Mouse (Mus musculus) heart, postnatal 25 days (tissue): ENCODE measurements around the gene Lclat1. TPM values are rescaled to one million over a fixed set of nuclear protein-coding genes. Genes with fewer than 3 reads are reported as not detected.

Experiments
- DNase-seq: peaks from one replicate; pipeline ENCODE4 v3.0.0; 2022; ENCODE audit warnings: low spot score
- intact Hi-C: fragments of 180-260 bp; cut with DNase I; formaldehyde crosslinking; loops from one replicate; pipeline ENCODE4 v1.15.1; 2025
- total RNA-seq, 2 experiments: library from RNA; stranded (reverse); gene quantifications; 2 replicates each; pipeline ENCODE4 v1.2.3; 2021

Gene Lclat1
- total RNA-seq, 2 experiments from 2014 or later, result 107 to 116 TPM

DNA sequence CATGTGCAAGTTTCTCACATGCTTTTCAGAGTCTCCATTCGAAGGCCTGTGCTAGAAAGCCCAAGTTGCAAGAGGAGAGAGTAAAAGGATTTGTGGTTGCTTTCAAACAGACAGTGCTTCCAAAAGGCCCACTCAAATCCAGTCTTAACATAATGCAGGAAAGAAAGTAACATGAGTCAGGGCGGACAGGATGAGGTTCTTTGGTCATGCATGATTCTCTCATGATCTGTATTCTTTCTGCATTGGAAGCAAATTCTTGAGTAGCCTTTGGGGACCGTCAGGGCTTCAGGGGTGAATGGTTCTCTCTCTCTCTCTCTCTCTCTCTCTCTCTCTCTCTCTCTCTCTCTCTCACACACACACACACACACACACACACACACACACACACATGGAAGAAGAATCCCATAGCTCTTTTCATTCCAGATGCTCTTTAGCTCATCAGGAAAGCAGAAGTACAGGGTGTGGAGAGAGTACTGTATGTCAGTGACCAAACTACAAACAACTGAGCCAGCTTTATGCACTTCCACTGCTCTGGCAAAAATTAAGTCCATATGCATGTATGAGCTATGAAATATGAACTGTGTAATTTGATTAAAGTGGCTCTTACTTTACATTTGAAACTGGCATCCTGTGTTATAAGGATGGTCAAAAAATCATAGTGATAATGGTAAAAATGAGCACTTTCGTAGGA lies 25.1 kb upstream of the Lclat1 start:
- no peak for DNase-seq
- intact Hi-C loops, result no loop called here

DNA sequence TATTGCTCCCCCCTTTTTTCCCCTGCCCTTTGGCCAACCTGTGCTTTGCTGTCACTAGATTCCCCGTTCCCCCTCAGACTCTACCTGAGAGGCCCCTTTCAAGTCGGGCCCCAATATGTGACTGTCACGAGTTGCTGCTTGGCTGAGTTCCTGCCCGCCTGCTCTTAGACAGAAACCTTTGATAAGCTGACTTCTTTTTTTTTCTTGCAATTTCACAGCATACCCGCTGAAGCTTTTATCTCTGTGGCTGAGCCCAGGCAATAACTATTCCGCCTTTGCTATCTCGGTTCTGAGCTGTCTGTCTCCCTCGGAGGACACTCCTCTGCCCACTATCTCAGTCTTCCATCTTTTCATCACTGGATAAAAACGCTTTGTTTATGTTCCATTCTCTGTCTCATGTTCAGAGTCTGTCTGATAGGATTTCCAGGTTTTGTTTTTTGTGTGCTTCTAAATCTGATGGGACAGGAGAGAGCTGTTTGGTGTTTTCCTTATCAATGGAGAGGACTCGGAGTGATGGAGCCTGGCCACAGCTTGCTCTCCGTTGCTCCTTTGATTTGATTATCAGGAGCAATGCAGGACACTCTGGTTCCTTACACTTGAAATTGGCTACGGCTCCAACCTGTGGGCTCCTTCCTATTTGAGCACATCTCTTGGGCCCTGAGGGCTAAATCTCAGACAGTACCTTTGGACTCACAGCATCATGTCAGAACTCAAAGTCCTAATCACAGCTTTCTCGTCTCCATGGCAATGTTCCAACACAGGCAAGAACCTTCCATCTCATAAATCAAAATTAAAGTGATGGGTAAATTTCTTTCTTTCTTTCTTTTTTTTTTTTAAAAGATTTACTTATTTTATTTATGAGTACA lies 20.5 kb upstream of the Lclat1 start:
- DNase-seq, result no peak
- intact Hi-C loops, result no loop called here

DNA sequence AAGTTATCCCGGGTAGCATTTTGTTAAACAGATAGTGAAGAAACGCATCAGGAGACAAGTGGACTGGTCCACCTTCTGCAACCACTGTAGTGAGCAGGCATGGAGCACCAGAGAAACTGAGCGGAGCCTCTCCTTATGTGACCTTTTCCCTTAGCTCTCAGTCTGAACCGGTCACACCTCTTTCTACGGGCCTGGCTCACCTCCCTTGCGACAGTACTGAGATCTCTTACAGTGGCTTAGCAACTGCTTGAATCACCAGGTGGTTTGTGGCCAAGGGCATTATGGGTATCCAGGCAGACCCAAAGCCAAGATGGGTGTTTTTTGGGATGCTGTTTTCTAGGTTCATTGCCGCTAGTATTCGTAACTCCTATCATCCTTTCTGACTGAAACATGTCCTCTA lies 16.4 kb upstream of the Lclat1 start:
- intact Hi-C loops, result no loop called here
- no peak for DNase-seq

DNA sequence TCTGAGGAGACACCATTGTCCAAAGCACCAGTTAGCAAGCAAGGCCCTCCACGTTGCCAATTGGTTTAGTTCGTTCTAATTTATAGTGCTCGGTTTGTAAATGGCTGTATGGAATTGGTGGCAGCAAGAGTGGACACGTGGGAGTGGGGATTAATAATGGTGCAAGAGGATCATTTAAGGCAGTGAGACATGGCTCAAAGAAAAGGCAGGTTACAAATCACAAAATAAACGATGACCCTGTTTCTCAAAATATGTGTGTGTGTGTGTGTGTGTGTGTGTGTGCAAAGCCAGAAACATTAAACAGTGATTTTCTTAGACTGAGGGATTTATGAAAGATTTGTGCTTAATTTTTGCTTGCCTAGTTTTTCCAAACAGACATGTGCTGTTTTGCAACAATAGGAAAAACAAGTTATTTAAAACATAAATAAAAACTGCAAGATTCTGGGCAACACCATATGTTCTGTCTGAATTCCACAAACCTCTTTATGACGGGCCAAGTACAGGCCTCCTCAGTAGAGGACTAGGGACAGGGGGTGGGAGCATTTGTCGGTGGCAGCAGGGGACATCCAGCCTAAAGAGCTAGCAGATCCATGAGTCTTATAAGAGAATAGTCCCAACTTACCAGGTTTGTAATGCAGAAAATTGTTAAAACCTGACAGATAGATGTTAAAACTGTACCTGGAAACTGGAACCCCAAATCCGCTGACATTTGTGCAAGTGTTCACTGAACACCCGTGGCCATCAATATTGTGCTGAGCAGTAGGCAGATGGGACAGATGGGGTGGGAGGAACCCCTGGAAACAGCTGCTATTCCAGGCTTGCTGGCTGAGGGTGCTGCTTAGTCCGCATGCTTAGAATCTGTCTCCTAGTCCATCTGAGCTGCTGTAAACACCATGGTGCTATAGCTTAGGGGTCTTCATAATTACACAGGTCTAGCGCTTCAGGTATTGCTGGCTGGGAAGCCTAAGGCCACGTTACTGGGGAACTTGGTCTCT lies 15.4 kb upstream of the Lclat1 start:
- no peak for DNase-seq
- intact Hi-C loops, result no loop called here

DNA sequence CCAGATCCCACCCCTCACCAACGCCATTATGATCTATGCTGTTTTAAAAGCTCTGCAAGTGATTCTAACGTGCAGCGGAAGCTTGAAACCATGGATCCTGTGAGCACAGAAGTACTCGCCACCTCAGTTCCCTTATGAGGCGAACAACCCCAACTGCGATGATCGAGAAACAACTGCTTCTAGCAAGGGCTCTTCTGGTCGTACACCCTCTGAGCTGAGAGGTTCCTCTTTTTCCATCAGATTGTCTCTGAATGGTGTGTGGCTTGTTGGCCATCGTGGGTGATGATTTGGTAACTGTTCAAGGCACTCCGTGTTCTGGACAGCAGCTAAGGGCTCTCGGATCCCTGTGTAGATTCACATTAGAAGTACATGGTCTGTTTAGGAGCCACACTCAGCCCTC lies 12.7 kb upstream of the Lclat1 start:
- intact Hi-C loops, result loop anchor here (5.0 kb wide), 1 partner anchor 202 kb away; no protein-coding TSS in a partner anchor

DNA sequence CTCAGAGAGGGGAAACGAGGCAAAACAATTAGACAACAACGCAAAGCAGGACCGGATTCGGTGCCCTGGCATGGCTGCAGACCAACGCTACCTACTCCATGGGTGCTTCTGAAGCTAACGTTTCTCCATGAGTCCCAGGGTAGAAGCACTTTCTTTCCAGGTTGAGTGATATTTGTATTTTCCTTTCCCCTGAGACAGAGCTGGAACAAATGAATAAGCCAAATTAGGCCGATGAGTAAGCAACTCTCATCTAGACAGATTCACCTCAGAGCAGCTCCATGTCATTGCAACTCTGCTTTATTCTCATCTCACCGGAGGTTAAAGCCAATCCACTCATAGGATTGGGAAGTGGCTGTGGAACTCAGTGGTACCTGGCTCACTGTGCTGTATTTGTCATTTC lies 12.2 kb upstream of the Lclat1 start:
- intact Hi-C loops, result loop anchor here (5.0 kb wide), 1 partner anchor 202 kb away; no protein-coding TSS in a partner anchor
- DNase-seq, result no peak

More for the DNA sequence above, 12.7 kb upstream of the Lclat1 start:
- DNase-seq, result no peak

DNA sequence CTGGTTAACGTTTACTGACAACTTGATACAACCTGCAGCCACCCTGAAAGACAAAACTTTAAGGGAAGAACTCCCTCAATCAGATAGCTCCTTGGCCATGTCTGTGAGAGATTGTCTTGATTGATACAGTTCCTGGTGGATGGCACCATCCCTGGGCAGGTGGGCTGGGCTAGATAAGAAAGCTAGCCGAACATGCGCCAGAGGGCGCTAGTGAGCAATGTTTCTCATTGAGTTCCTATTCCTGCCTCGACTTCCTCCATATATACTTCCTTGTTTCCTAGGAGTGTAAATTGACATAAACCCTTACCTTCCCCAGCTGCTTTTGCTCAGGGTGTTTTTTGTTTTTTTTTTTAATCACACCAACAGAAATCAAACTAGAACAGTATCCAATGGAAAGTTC lies 11.3 kb upstream of the Lclat1 start:
- intact Hi-C loops, result loop anchor here (5.0 kb wide), 1 partner anchor 201 kb away; no protein-coding TSS in a partner anchor
- no peak for DNase-seq

DNA sequence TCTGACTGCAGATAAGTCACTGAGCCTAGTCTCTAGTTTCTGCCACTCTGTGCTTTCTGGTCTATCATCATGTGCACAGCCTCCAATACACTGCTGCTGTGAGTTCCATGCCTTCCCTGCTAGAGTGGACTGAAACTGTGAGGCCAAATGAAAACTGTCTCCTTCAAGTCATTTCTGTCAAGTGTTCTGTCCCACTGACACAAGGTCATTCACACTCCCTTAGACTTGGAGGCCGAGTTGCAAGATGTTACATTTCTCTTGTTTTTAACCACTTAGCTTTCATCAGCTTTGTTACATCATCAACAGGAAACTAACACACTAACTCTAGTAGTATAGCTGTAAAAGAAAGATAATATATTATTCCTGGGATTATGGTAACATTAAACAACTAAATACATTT lies 9.1 kb upstream of the Lclat1 start:
- intact Hi-C loops, result loop anchor here (5.0 kb wide), 1 partner anchor 199 kb away; no protein-coding TSS in a partner anchor
- DNase-seq, result no peak

DNA sequence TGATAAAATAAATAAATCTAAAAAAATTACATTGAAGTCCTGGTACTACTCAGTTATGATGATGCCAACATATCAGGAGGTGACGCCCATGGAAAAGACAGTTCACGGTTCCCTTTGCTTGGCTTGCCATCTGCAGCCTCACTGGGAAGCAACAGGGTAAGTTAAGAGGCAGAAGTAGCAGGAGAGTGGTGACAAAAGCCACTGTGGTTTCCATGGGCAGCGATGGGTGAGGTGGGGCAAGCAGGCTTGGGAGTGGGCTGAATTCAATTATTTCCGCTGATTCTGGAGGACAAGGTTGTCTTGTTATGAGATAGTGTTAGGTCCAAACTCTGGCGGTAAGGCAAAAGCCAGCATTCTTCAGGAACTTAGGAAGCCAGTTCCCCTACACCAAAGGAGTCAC lies 7.4 kb upstream of the Lclat1 start:
- DNase-seq, result no peak
- intact Hi-C loops, result no loop called here

DNA sequence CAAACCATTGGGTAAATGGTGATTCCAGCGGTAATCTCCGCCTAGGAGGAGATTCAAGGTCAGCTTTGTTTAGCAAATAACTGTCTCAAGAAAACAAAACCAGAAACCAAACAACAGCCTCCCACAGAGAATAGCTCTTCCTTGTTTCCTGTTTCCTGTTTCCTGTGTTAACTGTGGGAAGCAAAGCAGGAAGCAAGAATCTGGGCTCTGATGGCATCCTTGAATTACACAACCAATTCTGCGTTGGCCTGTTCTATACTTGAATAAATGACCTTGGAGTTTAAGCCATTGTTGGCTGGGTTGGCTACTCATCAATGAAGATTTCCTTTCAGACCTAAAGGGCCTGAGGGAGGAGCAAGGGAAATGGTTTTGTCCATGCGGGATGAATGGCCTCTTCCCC lies 5.2 kb upstream of the Lclat1 start:
- DNase-seq, result no peak
- intact Hi-C loops, result no loop called here

DNA sequence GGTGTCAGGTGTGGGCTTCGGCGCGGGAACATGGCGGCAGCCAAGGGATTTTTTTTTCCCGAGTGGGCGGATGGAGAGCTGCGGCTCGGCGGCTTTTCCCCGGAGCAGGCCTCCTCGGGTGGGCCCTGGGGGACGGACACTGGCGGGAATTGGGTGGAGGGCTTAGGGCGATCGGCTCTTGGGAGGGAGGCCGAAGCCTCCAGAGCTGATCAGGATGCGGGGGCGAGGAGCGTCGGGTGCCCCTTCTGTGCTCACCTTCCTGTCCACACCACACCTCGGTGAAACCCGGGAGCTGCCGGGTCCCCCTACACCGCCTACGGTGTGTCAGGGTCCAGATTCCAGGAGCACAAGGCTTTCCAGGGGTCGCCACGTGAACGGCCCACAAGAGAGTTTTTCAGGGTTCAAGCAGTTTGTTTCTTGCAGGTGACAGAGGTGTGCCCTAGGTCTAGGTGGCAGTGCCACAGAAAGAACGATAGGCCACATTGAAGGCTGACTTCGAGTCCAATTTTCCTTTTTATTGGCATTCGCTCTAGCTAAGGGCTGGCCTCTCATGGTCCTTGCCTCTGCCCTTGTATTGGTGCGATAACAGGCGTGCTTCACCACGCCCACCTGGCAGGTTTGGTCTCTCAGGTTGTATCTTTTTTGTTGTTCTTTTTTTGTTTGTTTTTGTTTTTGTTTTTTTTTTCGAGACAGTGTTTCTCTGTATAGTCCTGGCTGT lies 544 bp downstream of the Lclat1 start:
- DNase-seq, result no peak
- intact Hi-C loops, result loop anchor here (2.0 to 5.0 kb wide), 2 partner anchors 41 to 186 kb away; no protein-coding TSS in a partner anchor

DNA sequence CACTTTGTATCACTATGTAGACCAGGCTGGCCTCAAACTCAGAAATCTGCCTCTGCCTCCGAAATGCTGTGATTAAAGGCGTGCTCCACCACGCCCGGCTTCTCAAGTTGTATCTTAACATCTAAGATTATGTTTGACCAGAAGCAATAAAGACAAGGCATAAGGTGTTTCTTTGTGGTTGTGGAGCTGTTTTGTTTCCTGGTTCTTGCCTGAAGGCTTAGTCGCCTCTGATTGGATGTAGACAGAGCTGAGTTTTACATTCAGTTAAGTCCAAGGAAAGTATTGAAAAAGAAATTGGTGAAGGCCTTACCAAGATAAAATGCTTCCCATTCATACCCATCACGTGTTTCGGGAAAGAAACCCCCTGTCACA lies 1.1 kb downstream of the Lclat1 start:
- intact Hi-C loops, result loop anchor here (2.0 to 5.0 kb wide), 2 partner anchors 42 to 186 kb away; no protein-coding TSS in a partner anchor
- DNase-seq, result no peak

DNA sequence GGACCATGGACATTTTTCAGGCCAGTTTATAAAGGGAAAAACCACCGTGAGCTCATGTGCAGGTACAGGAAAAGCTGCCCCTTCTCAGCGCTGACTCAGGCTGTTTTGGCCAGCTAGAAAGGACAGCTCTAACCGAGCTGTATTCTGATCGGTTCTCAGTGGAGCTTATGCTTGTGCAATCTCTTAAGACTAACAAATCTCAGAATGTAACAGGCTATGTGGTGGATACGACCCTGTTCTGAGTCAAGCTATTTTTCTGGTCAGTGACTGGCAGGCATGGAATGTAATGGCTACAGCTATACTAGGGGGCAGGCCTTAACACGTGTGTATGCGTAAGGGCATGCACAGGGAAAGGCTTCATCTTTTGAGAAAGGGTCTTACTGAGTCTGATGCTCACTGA lies 4.3 kb downstream of the Lclat1 start:
- DNase-seq, result no peak
- intact Hi-C loops, result no loop called here

DNA sequence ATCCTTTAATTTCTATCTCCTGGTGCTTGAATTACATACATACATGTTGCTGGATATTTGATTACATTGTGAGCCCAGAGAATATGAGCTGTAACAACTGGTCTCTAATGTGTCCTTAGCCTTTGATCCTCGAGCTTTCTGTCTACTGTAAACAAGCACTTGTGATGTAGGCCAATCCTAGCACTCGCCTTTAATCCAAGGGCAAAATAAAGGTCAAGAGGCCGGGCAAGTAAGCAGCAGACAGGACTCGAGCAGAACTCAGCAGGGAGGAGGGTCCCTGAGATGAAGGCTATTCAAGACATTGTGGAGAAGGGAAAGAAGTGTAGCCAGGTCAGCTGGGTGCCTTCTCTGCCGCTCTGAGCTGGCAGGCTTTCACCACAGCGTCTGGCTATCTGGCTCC lies 4.8 kb downstream of the Lclat1 start:
- no peak for DNase-seq
- intact Hi-C loops, result no loop called here

DNA sequence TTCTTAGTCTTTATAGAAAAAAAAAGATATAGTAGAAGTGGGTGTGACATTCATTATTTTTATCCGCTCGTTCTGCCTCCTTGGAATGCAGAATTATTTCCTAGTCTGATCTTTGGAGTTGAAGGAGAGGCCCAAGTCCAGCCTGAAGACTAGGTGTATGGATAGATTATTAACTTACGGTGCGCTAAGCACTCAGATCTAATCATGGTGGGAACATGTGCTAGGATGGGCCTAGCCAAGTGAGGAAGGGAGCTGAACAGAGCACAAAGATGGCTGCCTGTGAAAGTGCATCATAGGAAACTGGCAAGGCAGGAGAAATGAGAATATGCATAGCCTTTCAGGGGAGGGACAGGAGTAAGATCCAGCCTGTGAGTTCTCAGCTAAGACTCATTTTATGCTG lies 5.4 kb downstream of the Lclat1 start:
- intact Hi-C loops, result no loop called here
- DNase-seq, result no peak

DNA sequence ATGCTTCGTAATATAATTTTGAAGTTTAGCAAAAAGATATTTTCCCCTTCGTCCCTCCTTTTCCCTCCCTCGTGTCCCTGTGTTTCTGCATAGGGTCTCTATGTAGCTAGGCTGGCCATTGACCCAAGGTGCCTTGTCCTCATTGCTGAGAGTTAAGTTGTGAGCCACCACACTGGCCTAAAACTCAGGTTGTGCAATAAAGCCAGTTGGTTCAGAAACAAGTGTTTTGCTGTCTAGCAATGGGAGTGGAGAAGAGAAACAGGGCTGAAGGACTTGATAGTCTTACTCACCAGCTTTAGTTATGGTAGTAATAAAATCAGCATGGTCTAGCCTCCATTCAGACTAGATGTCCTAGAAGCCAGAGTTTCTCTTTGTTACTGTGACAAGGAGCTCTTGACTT lies 10.3 kb downstream of the Lclat1 start:
- intact Hi-C loops, result no loop called here
- no peak for DNase-seq

DNA sequence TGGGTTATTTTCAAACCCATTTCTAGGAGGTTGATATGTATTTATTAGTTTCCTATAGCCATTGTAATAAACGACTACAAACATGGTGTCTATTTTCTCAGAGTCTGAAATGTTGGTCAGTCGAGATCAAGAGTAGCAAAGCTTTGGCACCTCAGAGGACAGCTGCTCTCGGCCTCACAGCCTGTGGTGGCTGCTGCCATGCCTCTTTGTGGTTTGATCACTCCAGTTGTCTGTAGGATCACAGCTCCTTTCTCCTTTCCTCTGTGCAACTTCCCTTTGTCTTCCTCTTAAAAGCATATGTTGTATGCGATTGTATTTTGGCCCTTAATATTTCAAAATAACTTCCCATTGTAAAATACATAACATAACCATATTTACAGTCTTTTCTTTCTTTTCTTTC lies 10.9 kb downstream of the Lclat1 start:
- intact Hi-C loops, result no loop called here
- no peak for DNase-seq

DNA sequence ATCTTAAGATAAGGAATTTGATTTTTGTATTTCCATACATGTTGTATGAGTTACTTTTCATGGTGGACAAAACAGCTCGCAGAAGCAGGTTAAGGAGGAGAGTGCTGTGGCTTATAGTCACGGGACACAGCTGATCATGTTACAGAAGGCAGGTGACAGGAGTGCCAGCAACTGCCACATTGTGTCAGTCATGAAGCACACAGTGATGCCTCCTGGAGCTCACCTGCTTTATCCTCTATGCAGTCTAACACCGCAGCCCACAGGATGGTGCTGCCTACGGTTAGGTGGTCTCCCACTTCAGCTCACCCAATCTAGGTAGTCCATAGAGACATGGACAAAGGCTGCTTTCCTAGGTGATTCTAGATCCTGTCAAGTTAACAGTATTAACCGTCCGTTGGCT lies 11.4 kb downstream of the Lclat1 start:
- intact Hi-C loops, result no loop called here

DNA sequence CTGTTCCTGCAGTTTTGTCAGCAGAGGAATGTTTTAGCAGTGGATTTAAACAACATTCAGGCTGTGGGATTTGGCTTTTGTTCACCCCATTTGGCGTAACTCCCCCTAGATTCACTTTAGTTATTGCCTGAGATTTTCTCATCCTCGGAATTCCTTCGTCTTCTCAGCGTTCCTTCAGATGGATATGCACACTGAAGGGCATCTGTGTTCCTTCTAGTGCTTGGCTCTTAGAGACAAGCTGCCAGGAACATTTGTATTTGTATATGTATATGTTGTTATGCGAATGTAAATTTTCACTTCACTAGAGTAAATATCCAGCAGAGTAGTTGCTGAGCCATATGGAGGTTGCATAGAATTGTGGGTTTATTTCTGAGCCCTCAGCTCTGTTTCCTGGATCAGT lies 12.8 kb downstream of the Lclat1 start:
- DNase-seq, result no peak
- intact Hi-C loops, result no loop called here

More for the DNA sequence above, 11.4 kb downstream of the Lclat1 start:
- no peak for DNase-seq
